Mouse (Mus musculus) kidney, adult 11 months (tissue): Measurements from ENCODE around the gene Tomm6.

Source experiments
- DNase-seq: peaks from one replicate; pipeline ENCODE4 v3.0.0; 2022

Gene Tomm6

GRCm38 (mm10) chr17:47688344-47688607, at the start of gene Tomm6:
Tomm6 (minus strand) TSS chr17:47688386.
- no peak for DNase-seq

DNA sequence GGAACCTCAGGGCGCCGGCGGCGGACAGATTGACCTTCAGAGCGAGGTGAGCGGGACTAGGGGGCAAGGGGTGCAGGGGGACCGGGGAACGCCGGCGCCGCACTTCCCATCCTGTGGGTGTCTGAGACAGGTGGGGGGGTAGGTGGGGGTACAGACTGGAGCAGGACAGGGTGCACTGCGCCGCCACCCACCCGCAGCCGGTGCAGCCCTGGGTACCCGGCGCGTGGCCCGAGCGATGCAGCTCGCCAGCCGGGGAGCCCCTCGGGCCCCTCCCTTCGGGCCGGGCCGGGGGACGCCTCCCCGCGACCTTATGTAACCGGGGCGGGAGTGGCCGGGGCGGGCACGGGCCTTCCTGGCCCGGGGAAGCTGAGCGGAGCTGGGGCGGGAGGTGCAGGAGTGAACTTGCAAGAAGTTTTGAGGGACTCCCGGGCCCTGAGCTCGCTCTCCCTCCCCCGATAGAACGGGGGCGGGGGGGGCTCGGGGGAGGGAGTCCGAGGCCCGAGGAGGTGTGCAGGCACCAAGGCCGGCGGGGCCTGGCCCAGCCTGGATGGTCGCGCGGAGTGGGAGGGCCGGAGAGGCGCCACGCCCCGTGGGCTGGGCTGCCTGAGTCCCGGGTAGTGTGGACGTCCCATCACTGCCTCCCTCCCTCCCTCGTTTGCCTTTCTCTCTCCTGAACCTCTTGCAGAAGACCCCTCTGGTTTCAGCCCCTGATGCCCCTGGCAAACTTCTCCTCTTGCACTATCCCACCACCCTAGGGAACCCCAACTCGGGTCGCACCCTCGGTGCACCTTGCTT, 49.3 kb upstream of the Tomm6 start:
- peak; percentile 95 for DNase-seq

- DNase-seq: peak; percentile 95
Observed at GRCm38 (mm10) chr17:47736856-47737255, 48.7 kb upstream of the Tomm6 start, which contains the start of gene Tfeb. Tfeb (plus strand) TSS chr17:47737030.

GRCm38 (mm10) chr17:47735553-47736100, 47.4 kb upstream of the Tomm6 start:
- no peak for DNase-seq

- DNase-seq: no peak
Observed at GRCm38 (mm10) chr17:47730633-47731575, 42.7 kb upstream of the Tomm6 start.

- no peak for DNase-seq
Observed at GRCm38 (mm10) chr17:47726566-47726965, 38.4 kb upstream of the Tomm6 start, which contains the start of gene Pgc. Pgc (plus strand) TSS chr17:47726842.

GRCm38 (mm10) chr17:47721183-47721582, 33.0 kb upstream of the Tomm6 start:
- no peak for DNase-seq

DNA sequence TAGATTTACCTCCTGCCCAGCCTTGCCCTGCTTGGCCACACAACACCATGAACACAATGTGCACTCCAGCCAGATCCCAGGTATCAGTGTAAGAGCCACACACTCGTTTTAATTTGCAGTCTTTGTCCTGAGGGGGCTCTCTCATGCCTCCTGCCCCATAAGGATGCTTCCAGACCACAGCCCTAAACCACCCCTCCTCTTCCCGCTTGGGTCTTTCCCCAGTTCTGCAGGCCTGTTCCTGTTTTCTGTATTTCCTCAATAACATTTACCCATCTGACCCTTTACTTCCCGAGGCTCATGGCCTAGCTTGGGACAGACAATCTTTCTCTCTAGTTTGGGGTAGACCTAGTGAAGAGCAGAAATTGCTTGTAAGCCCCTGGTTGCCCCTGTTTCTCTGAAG, 26.9 kb upstream of the Tomm6 start:
- no peak for DNase-seq

- no peak for DNase-seq
Observed at GRCm38 (mm10) chr17:47712889-47713571, 24.8 kb upstream of the Tomm6 start.

- no peak for DNase-seq
Observed at GRCm38 (mm10) chr17:47711883-47712282, 23.7 kb upstream of the Tomm6 start.

GRCm38 (mm10) chr17:47710036-47710435, 21.9 kb upstream of the Tomm6 start:
- DNase-seq: no peak

DNA sequence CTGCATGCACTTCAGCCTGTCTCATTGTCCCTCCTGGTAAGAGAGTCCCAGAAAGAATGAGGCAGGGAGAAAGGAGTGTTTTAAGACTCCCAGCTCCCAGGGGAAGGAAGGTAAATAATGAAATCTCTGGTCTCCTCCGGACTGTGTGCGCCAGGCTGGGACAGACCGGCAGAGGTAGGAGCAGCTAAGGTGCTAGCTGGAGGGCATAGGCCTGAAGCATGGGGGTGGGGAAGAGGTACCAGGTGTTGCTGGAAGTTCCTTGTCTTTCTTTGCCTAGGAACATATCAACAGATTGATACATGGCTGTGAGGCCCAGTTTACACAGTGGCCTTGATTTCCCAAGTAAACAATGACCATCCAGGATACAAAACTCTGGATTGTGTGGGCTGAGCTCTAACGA, 20.8 kb upstream of the Tomm6 start:
- DNase-seq: no peak

DNA sequence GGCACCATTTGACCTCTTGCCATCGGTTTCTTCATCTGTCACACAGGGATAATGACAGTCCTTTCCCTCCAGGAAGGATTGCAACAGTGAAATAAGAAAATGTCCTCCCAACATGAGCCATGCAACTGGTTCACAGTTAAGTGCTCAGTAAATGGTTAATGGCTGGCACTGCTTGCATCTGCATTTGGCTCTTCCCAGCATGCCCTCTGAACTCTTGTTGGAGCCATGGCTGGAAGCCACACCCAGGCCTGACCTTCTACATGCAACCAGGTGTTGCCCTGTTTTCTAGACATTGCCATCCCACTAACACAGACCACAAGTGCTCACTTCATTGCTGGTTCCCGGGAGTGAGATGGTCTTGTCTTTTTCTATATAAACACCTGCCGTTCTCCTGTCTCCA, 19.8 kb upstream of the Tomm6 start:
- peak; percentile 38 for DNase-seq

GRCm38 (mm10) chr17:47706196-47706595, 18.0 kb upstream of the Tomm6 start:
- no peak for DNase-seq

DNA sequence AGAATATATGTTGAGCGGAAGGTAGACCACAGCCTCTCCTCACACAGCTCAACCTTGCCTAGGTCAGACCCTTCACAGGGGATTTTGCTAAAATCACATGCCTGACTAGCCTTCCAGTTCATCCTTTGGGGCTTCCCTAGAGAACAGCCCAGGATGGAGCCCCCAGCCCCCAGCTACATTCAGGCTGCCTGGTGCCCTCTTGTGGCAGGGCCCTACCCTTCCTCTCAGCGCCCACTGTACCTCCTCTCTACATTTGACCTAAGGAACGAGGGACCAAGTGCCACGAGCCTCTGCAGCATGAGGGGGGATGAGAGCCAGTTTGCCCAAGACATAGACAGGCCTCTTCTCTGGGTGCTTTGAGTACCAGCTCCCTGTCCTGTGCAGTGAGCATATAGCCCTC, 16.5 kb upstream of the Tomm6 start:
- DNase-seq: no peak

GRCm38 (mm10) chr17:47703556-47703955, 15.4 kb upstream of the Tomm6 start:
- no peak for DNase-seq

DNA sequence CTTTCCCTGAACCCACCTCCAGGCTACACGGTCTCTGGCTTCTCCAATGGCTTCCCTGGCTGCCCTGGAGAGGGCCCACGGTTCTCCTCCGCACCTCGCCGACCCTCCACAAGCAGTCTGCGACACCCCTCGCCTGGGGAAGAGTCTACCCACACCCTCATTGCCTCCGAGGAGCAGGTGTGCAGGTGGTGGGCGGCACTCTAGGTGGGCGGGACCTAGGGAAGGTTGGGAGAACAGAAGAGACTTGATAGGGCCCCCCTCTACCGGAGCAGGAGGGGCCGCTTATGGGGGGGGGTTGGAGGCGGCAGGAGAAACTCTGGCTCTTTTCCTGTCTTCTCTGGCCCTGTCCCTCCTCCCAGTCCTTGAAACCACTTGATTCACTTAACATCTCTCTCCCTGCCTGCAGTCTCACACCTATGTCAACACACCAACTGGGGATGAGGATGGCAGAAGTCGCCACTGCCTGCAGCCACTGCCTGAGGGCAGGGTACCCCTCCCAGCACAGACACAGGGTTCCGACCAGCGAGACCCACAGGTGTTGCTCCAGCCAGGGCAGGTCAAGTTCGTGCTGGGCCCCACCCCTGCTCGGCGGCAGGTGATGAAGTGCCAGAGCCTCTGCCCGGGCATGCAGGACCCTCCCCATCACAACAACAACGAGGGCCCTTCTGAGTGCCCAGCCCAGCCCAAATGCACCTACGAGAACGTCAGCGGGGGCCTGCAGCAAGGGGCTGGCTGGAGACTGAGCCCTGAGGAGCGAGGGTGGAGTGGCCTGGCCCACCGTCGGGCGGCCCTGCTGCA, 14.6 kb upstream of the Tomm6 start:
- no peak for DNase-seq

DNA sequence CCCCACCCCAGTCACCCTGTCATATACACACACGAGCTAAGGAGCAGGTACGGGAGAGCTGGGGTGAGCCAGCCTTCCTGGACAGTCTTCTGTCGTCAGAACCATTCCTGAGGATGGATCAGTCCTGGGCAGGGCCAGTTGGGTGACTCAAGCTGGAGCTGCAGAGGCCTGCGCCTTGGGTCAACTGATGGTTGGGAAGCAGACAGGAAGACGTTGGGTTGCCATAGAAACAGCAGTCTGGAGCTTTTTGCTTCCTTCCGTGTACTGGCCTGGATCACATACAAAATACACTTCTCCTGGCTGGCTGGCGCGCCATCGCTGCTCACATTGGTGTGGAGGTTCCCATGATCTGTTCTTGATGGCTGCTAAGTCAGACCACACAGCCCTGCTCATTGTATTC, 13.6 kb upstream of the Tomm6 start:
- DNase-seq: no peak

- DNase-seq: peak; percentile 37
Observed at GRCm38 (mm10) chr17:47699055-47699454, 10.9 kb upstream of the Tomm6 start.

DNA sequence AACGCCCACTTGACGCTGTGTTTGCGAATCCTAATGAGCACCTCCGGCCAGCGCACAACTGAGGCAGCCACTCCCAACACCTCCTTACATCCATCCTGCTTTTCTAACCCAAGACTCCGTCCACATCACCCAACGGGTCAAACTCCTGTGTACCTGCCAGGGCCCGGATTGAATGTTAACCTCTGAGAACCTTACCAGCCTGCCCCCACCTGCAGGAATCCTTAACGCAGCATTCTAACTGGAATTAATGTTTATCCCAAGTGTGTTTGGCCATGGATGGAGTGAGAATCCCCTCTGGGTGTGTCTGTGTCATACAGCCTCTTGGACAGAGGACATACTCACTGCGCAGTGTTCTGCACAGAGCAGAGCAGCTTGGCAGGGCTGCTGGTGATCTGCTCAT, 10.0 kb upstream of the Tomm6 start:
- DNase-seq: peak; percentile 88

DNA sequence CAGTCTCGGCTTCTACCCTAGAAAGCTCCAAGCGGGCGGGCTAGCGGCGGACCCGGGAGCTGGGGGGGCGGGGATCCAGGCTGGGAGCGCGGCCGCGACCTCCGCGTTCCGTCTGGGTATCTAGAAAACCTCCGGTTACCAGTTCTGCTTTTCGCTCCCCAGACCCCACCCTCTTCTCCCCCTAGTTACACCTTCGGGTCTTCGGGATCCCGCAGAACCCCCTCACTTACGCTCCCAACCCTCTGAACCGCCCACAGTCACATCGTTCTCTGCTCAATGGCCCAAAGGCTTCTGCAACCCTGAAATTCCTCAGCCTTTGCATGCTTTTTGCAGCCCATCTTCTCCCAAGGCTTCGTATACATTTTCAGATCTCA, 7.1 kb upstream of the Tomm6 start:
- no peak for DNase-seq
